In the genomic region with DNA sequence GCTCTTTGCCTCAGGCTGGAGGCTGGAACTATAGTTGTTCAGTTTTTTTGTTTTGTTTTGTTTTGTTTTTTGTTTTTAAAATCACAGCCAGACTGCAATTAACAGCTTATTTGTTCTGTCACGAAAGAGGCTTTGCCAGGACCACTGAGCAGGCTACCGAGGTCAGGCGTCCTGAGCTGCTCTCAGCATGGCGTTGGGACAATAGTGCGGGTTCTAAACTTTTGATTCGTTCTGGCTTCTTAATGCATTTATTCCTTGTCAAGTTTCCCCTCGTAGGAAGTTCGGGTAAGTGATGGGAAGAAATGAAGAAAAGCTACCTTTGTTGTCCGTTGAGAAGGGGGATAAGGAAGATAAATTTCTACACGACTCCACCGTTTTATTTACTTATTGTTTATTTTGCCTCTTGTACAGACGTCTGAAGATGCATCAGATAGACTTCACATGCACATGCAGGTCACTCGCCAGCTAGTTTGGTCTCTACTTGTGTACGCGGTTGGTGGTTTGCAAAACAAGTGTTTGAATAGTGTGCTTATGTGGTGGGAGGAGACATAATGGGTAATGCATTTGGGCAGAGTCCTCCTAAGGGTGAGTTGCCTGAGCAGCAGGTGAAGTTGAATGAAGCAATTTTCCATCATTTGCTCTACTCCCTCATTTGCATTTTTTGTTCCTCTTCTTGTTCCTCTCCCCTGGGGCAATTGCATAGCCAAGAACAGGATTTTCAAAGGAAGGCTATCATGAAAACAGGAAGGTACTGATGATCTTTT, we compare ENCODE assay signal across 8 mouse cellular contexts. TPM values are rescaled to one million over a fixed set of nuclear protein-coding genes. Genes with fewer than 3 reads are reported as not detected.
DNase-seq lines count a peak whose midpoint lies in the region; ATAC-seq and TF ChIP-seq lines count a peak whose summit lies in the region.

No protein-coding gene starts in this region.

- peak in 1 of 2 experiments; percentile 16 for DNase-seq in left cerebral cortex, adult 2 months (ENCODE audit: extremely low spot score in 1 of 2, low spot score in 2 of 2)
- DNase-seq in left cerebral cortex, postnatal 10 days (ENCODE audit: extremely low spot score in 1 of 2, low spot score in 2 of 2), result no peak
- peak; percentile 61 for DNase-seq in embryo, embryonic 10.5 days (ENCODE audit: low spot score)
- DNase-seq in gastrocnemius, postnatal 25 days, result no peak
- DNase-seq in adrenal gland, postnatal 25 days, result no peak
- DNase-seq in ovary, postnatal 14 days (ENCODE audit: low spot score), result no peak

- no peaks in the 10 kb centered on the region for H3K9me3 ChIP-seq in hindbrain, embryonic 15.5 days
- H3K9me3 ChIP-seq in neural tube, embryonic 14.5 days (ENCODE audit: control insufficient read depth, low read length), result no peaks in the 10 kb centered on the region

- peak overlapping the region; percentile 89 for H3K9ac ChIP-seq in hindbrain, embryonic 15.5 days
- peak overlapping the region; percentile 72 for H3K9ac ChIP-seq in neural tube, embryonic 14.5 days (replicated peaks; ENCODE audit: low read depth, low read length)

- ATAC-seq in hindbrain, embryonic 15.5 days (ENCODE audit: low FRiP score, low read depth), result peak; percentile 8; the same call in 1 of the 2 replicates
- ATAC-seq in neural tube, embryonic 14.5 days (ENCODE audit: low read depth), result peak; percentile 1; the same call in 1 of the 2 replicates

- no peak for TF ChIP-seq CTCF in left cerebral cortex, adult 2 months (IDR thresholded peaks at IDR 0.05)

- WGBS in hindbrain, embryonic 15.5 days, result under 1% methylated on average over 15 of the region's 15 CpGs
- WGBS in neural tube, embryonic 14.5 days, result under 1% methylated on average over 15 of the region's 15 CpGs

- peaks cover 17% of the 10 kb centered on the region for H3K4me1 ChIP-seq in hindbrain, embryonic 15.5 days (replicated peaks)
- H3K4me1 ChIP-seq in neural tube, embryonic 14.5 days (ENCODE audit: control insufficient read depth, insufficient read depth, low read length), result peaks cover 6% of the 10 kb centered on the region; the same call in 1 of the 2 replicates

- peak overlapping the region; percentile 66 for H3K4me2 ChIP-seq in hindbrain, embryonic 15.5 days
- peak overlapping the region; percentile 61 for H3K4me2 ChIP-seq in neural tube, embryonic 14.5 days (ENCODE audit: low read depth, low read length)

- intact Hi-C loops in left cerebral cortex, adult 2 months (cut with DNase I), result loop anchor here (5.0 to 10.0 kb wide), 2 partner anchors 61 to 454 kb away; no protein-coding TSS in a partner anchor
- intact Hi-C loops in left cerebral cortex, postnatal 10 days (cut with DNase I), result no loop called here

- H3K36me3 ChIP-seq in hindbrain, embryonic 15.5 days, result no peaks in the 10 kb centered on the region
- no peaks in the 10 kb centered on the region for H3K36me3 ChIP-seq in neural tube, embryonic 14.5 days (ENCODE audit: control insufficient read depth, insufficient read depth, low read length)

- H3K27ac ChIP-seq in left cerebral cortex, adult 2 months, result peak overlapping the region; percentile 86
- peak overlapping the region; percentile 96 for H3K27ac ChIP-seq in hindbrain, embryonic 15.5 days (replicated peaks)
- peak overlapping the region; percentile 83 for H3K27ac ChIP-seq in neural tube, embryonic 14.5 days (ENCODE audit: low read depth, low read length)

- H3K27me3 ChIP-seq in hindbrain, embryonic 15.5 days, result no peaks in the 10 kb centered on the region
- H3K27me3 ChIP-seq in neural tube, embryonic 14.5 days (ENCODE audit: control insufficient read depth, insufficient read depth, low read length), result no peaks in the 10 kb centered on the region

- H3K4me3 ChIP-seq in left cerebral cortex, adult 2 months, result peak overlapping the region; percentile 70
- H3K4me3 ChIP-seq in hindbrain, embryonic 15.5 days, result peak overlapping the region; percentile 84
- peak overlapping the region; percentile 53 for H3K4me3 ChIP-seq in neural tube, embryonic 14.5 days (ENCODE audit: low read depth, low read length)

RNA-seq across cellular contexts. Expression of gene Adgrb3, which starts 1.4 kb away (rescaled TPM):
- total RNA-seq in left cerebral cortex, adult 2 months (2021), result 100 to 1,000 TPM; 100 to 103 TPM
- total RNA-seq in left cerebral cortex, postnatal 10 days (2021), result 100 to 1,000 TPM; 150 to 156 TPM
- polyA plus RNA-seq in hindbrain, embryonic 15.5 days (2015; fragmentation: Nextera tagmentation; extraction: Ambion mirVana), result 52.4 and 53.4 TPM in 2 replicates
- polyA plus RNA-seq in neural tube, embryonic 14.5 days (2014; fragmentation: Nextera tagmentation; extraction: Ambion mirVana), result 63.3 and 71.2 TPM in 2 replicates
- total RNA-seq in gastrocnemius, postnatal 25 days (2021), result under 1 TPM in 1 of 2 experiments, not detected in 1; 0.08 TPM
- 0.67 and 1.5 TPM in 2 replicates for total RNA-seq in adrenal gland, postnatal 25 days (2021)

Comparison
In these comparisons a context has a peak if more than half of its experiments do, and no peak if none do; other contexts are left out.
1. RNA of gene Adgrb3, which starts 1.4 kb away (total RNA-seq): 150 to 156 TPM in left cerebral cortex, postnatal 10 days and 100 to 103 TPM in left cerebral cortex, adult 2 months; 0.67 to 1.5 TPM in adrenal gland, postnatal 25 days and 0.08 TPM in gastrocnemius, postnatal 25 days; every median in the first group is over 10 times any median in the second.
2. Peak in every context shown above with its lines, with median percentiles within 50 percentile points of each other: H3K27ac ChIP-seq and H3K4me3 ChIP-seq.